Mouse (Mus musculus): ENCODE measurements around the gene Acer1. TPM values are rescaled to one million over a fixed set of nuclear protein-coding genes. Genes with fewer than 3 reads are reported as not detected.

The Acer1 gene
- total RNA-seq, 2 experiments from 2014 or later: 0.04 TPM; not detected in 1

DNA sequence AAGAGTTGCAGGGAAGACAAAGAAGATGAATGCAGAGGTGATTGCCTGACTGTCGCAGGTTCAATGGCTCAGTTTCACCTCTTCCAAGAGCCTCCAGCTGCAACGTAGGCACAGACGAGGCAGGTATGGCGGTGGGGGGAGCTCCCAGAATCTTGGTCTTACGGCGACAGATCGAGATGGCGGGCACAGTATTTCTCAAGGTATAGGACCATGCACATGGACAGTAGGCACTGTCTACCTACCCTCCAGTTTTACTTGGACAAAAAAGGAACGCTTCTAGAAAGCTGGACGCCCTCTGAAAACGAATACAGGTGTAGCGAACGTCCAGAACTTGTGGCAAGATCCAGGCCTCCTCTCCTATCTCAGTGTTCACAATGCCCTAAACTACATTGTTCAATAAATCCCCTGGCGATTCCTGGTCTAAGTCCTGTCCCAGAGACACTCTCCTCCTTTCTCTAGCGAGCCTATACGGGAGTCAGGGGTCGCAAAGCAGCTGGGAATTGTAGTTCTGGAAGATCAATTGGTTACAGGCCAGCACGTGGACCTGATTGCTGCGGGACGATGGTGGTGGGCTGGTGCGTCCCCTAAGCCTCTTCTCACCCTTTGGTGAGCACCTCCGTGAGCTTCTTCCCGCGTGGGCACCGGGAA, 7.7 kb upstream of the Acer1 start:
- peak; percentile 78 for ATAC-seq (ENCODE audit: poor library complexity, severe bottlenecking)

DNA sequence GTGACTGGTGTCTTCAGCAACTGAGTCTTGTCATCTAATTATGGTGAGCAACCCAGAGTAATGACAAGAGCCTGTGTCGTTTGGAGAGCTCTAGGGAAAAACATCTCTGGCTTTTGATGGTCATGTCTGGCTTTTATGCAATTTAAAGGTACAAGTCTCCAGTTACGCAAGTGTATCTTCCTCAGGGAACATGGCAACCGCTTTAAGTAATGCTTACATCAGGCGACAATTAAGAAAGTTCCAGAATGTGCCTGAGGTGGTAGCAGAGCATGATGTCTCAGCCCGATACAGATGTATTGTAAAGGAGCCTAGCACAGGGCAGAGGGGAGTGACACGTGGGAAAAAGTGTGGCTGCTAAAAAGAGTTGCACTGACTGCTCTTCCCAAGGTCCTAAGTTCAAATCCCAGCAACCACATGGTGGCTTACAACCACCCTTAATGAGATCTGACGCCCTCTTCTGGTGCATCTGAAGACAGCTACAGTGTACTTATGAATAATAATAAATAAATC, 7.0 kb upstream of the Acer1 start:
- no peak for ATAC-seq (ENCODE audit: poor library complexity, severe bottlenecking)

DNA sequence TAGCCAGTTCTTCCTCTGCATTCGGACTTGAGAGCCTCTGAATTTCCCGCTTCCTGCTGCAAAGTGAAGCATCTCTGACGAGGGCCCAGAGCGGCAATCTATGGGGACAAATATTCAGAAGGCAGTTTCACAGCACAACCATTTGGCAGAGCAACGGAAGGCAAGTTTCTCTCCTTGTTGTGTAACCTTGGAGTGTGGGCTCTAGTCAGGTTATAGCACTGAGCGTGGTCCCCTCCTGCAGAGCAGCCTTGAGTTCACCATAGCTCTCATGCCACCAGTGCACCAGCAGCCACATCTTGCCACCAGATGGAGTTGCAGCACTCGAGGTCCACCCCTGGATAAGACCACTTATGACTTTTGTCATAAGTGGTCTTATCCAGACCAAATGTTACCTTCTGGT, 6.5 kb upstream of the Acer1 start:
- no peak for ATAC-seq (ENCODE audit: poor library complexity, severe bottlenecking)

DNA sequence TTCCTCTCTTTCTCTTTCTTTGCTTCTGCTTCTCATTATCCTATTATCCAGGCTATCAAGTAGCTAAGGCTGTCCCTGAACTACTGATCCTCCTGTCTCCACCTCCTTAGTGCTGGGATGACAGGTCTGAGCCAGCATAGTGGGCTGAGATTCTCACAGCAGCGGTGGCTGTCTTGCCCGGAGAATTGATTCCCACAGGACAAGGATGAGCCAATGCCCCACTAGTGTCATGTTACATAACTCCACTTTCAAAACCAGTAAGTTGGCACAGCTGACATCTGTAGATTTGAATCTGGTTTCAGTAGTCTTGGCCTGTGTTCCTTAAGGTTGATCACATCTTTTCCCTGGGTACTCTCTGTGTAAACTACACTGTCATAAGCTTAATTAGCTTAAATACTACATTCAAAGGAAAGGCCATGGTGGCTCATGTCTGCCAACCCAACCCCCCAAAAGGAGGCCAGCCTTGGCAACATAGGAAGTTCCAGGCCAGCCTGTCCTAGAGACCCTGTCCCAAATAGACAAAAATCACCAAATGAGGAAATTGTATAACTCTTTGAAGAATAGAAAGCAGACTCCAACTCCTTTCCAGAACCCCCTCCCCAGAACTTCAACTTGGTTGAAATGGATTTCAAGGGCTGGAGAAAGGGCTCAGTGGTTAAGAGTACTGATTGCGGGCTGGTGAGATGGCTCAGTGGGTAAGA, 4.3 kb upstream of the Acer1 start:
- no peak for ATAC-seq (ENCODE audit: poor library complexity, severe bottlenecking)

DNA sequence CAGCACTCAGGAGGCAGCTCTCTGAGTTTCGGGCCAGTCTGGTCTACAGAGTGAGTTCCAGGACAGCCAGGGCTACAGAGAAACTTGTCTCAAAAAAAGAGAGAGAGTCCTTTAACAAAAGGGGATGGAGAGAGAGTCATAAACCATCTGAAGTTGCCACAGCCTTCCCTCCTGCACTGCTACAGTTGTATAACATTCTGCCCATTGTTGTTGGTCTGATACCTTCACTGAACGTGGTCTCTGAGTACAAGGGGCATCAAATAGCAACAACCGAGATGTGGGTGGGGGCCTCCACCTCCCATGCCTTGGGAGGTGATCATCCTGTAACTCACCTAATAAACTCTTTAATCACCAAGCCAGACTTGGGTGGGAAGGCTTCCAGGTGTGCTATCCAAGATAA, 3.7 kb upstream of the Acer1 start:
- ATAC-seq (ENCODE audit: poor library complexity, severe bottlenecking): no peak

DNA sequence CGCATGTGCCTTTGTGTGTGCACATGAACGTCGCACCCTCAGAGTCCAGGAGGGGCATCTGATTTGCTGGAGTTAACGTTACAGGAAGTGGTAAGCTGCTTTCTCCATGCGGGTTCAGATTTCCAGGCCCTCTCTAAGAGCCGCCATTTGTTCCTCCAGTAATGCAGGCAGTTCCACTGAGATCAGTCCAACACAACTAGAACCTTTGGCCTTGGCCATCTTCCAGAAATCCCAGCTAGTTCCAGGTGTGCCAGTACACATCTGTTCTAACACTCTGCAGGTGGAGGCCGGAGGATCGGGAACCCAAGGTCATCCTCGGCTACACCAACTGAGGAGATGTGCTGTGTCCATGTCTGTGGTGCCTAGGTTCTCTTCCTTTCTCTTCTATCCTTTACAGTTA, 3.0 kb upstream of the Acer1 start:
- ATAC-seq (ENCODE audit: poor library complexity, severe bottlenecking): no peak

DNA sequence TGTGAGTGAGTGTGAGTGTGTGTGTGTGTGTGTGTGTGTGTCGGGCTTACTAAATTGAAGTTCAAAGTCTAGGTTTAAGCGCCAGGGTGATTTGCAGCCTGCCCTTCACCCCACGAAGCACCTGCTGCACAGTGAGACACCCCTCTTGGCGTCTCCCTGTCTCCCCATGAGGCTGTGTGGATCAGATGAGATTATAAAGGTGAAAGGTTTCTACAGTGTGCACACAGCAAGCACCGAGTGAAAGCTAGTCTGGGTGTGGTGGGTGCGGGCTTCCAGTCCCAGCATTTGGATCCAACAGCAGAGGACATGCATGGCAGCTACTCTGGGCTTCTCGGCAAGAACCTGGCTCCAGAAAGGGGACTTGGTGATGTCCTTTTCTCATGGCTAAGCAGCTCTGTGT, 877 bp downstream of the Acer1 start:
- no peak for ATAC-seq (ENCODE audit: poor library complexity, severe bottlenecking)

DNA sequence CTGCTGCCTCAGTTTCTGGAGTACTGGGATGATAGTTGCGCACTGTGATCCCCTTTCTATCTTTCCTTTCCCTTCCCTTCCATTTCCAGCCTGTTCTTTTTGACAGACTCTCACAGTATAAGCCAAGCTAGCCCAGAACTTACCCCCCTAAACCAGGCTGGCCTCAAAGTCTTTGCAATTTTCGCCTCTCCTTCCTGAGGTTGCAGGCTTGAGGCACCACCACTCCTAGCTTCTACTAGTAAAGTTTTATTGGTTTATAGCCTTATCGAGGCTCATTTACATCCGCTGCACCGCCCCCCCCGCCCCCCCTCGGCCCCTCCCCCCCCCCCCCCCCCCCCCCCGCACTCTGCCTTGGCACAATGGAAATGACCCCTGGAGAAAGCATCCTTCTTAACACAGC, 2.4 kb downstream of the Acer1 start:
- ATAC-seq (ENCODE audit: poor library complexity, severe bottlenecking): no peak

DNA sequence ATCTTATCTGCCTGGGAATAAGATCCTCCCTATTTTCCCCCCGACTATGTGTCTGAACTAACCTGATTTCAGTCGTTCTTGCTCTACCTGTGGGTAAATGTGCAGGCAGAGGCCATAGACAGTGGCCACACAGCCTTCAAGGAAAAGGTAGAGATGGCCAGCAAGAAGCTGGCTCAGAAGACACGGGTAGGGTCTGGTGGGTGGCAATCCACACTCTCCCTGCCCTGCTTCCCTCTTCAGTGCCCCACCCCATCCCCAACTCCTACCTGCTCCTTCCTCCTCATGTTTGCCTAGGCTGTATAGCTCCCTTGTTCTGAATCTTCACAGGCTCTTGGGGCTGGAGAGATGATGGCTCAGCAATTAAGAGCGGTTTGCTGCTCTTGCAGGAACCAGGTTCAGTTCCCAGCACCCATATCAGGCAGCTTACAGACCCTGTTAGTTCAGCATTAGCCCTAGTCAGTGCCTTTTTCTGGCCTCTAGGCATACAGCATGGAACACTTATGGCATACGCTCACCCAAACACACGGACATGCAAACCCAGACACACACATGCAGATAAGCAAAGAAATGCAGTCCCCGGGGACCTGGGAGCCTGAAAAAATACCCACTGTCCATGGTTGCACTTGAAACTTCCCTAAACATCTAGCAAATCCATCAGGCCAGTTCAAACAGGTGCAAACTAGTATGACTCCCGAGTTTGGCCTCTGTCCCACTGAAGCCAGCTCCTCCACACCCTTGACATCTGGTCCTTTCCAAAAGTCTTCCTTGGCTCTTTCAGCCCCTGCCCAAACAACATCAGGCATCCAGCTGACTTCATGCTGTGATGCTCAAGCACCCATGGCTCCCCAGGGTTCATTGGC, 5.2 kb downstream of the Acer1 start:
- ATAC-seq (ENCODE audit: poor library complexity, severe bottlenecking): no peak

DNA sequence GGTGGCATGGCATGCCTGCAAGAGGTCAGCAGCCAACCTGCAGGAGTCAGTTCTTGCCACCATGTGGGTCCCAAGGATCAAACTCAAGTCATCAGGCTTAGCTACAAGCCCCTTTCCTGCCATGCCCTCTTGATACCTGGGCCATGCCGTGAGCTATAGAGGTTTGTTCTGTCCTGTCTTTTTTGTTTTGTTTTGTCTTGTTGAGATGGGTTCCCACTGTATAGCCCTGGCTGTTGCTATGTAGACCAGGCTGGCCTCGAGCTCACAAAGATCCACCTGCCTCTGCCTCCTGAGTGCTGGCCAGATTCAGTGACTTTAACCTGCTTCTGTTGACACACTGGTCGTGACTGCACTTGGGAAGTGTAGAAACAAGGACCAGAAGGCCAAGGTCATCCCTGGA, 6.5 kb downstream of the Acer1 start:
- ATAC-seq (ENCODE audit: poor library complexity, severe bottlenecking): no peak

DNA sequence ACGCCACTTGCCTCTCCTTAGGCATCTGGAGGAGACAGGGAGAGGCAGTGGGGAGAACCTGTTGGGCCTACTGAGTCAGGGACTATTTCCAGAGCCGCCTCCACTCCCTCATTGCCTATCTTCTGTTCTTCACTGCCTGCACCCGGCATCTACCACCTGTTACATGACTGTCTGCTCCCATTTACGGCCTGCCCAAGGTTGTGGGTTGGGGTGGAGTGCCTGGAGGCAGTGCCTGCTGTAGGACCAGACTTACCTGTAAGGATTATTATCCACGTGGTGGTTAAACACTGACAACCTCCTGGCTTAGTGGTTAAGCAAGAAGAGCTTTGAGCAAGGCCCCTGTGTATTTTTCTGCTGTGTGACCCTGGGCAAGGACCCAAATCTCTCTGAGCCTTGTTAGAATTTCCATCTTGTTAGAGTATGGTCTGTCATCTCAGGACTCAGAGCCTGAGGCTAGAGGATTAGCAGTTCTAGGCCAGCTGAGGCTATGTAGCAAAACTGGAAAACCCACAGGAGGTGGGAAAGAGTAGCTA, 7.2 kb downstream of the Acer1 start:
- no peak for ATAC-seq (ENCODE audit: poor library complexity, severe bottlenecking)

DNA sequence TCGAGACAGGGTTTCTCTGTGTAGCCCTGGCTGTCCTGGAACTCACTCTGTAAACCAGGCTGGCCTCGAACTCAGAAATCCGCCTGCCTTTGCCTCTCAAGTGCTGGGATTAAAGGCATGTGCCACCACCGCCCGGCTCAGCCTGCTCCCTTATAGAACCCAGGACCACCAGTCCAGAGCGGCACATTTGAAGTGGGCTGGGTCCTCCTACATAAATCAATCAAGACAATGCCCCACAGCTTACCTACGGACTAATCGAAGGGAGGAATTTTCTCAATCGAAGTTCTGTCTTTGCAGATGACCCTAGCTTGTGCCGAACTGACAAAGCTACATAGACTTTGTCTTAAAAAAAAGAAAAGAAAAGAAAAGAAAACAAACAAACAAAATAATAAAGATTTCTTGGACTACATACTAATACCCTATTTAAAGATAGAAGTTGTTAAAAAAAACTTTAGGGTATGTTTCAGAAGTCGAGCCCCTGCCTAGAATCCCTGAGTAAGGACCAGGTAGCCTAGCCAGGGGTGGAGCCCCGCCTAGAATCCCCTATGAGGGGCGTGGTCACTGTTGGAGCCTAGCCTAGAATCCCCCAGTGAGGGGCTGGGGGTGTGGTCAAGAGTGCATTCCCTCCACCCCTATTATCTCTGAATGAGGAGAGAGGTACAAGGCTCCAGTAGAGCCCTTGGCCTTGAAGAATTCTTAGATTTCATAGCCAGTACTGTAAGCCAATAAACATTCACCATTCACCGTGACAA, 7.8 kb downstream of the Acer1 start:
- ATAC-seq (ENCODE audit: poor library complexity, severe bottlenecking): no peak

DNA sequence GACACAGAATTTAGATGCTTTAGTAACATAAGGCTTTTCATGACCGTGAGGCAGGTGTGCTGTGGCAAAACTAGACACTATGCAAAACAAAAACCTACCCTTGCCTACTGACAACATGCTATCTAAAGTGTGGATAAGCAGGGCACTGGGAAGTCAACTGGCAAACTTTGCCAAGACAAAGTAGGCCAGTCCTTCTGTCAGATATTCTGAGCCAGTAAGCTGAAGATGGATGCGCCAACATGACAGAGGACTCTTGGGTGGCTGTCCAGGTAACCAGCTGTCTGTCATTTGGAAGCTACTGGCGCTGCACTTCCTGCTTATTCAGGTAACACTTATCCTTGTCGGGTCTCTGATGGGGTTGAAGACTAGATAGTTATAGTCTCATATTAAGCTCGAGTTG, 11.8 kb downstream of the Acer1 start:
- ATAC-seq (ENCODE audit: poor library complexity, severe bottlenecking): no peak

DNA sequence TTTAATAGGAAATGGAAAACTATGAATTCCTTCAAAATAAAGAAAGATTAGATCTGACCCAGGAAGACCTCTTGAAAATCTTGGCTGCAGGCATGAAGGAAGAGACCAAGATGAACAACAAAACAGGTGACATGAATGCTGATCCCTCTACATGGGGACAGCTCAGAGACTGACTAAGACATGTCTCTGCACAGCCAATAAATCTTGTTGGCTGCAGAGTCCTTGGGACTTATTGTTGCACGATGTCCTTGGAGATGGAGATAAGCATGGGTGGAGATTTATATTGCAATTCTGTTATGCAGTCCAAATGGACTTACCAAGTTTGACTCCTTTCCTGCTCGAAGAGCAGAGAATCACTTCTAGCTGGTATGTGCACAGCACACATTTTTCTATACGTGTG, 12.6 kb downstream of the Acer1 start:
- no peak for ATAC-seq (ENCODE audit: poor library complexity, severe bottlenecking)

DNA sequence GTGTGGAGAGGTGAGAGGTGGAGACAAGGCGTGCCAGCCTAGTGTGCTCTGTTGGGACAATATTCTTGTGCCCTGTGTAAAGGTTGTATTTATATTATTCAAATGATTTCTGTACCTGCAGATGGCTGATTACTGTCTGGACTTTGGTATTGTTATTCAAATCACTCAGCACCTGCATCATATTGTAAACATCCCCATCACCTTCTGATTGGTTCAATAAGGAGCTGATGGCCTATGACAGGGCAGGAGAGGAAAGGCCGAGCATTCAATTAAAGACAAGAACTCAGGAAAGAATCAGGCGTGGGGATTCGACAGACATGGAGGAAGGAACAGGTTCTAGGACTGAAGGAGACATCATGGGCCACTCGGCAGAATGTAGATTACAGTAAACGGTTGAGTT, 18.3 kb downstream of the Acer1 start:
- ATAC-seq (ENCODE audit: poor library complexity, severe bottlenecking): no peak

DNA sequence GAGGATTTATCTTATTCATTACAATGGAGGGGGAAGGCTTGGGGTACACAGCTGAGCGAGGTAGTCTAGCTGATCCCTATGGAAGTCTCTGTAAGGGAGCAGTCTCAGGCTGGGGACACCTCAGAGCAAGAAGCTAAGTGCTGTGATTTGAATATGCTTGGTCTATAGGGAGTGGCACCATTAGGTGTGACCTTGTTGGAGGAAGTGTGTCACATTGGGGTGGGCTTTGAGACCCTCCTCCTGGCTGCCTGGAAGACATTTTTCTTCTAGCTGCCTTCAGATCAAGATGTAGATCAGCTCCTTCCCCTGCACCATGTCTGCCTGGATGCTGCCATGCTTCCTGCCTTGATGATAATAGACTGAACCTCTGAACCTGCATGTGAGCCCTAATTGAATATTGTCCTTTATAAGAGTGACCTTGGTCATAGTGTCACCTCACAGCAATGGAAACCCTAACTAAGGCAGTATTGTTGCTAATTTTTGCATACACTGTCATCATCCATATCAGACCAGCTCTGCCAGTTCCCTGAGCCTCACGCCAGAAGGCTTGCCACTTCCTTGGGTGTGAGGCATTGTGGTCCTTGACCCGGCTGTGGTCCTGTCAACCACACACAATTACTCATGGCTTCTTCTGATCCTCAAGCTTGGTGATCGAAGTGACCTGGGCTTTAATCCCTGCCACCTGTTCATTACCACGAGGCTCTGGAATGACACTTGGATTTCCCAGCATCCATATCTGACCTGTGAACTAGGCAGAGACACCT, 19.1 kb downstream of the Acer1 start:
- ATAC-seq (ENCODE audit: poor library complexity, severe bottlenecking): no peak

DNA sequence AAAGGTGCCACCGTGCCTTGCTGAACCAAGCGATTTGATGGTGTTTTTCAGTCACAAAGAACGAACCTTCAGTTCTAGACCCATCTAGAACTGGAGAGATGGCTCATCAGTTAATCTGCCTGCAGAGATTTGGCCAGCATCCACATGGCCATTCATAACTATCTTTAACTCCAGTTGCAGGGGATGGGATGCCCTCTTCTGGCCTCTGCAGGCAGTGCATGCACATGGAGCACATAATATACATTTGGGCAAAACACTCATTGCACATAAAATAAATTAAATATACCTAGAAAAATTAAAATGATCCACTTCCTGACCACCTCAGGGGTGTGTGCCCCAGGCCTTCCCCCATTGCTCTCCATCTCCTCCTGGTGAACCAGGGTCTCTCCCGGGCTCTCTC, 20.0 kb downstream of the Acer1 start:
- no peak for ATAC-seq (ENCODE audit: poor library complexity, severe bottlenecking)

DNA sequence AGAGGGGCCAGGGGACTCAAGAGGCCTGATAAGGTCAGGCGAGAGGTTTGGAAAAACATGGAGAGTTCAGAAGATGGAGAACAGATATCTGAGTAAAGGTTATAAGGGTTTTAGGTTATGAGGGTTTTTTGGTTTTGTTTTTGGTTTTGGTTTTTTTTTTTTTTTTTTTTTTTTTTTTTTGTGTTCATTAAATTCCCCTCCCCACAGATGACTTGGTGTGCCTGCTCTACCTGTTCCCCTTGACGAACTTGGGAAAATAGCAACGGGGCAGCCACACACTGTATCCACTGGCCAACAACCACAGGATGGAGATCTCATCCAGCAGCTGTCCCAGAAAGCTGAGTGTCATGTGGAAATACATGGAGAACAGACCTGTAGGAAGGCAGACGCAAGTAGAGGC, 23.3 kb downstream of the Acer1 start:
- ATAC-seq (ENCODE audit: poor library complexity, severe bottlenecking): no peak

DNA sequence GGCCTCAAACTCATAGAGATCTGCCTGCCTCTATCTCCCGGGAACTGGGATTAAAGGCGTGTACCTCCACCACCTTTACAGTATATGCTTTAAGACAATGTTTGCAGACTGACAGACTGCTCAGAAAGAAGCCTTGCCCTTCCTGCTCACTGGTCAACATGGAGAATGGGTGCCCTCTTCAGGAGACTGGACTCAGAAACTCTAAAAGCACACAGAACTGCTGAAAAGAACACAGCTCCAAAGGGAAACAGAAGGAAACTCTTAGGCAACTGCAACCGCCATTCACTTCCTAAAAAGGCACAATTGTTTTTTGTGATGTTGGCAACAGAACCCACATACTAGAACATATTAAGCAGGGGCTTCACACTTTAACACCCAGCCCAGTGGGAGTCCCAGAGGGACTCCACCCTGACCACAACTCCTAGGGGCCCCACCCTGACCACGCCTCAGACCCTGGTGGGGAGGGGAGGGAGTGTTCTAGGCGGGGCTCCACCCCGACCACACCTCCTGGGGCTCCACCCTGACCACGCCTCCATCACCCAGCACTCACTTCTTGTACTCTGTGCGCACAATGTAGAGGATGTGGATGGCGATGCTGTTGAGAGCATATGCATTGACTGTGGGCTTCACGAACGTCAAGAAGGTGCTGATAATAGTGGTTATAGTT, 24.0 kb downstream of the Acer1 start:
- ATAC-seq (ENCODE audit: poor library complexity, severe bottlenecking): peak; percentile 98
